Mouse (Mus musculus) midbrain, embryonic 12.5 days (tissue): Measurements from ENCODE around the gene Kcnj2. TPM values are rescaled to one million over a fixed set of nuclear protein-coding genes. Genes with fewer than 3 reads are reported as not detected.

Experiments used
- ATAC-seq: fragments of 200-750 bp; cut with Nextera tagmentation; 2 replicates; pipeline ENCODE4 v1.8.0; 2017; ENCODE audit warnings: low read depth, moderate TSS enrichment, moderate library complexity; ENCODE audit not compliant: low FRiP score
- H3K27ac ChIP-seq: fragments of 300-500 bp; sonication (generic); replicated peaks from 2 replicates; pipeline ENCODE4 v1.5.1; 2016; ENCODE audit warnings: mild to moderate bottlenecking
- H3K27me3 ChIP-seq: fragments of 300-500 bp; sonication (generic); 2 replicates; pipeline ENCODE4 v1.6.1; 2016; ENCODE audit warnings: mild to moderate bottlenecking
- H3K36me3 ChIP-seq: fragments of 300-500 bp; sonication (generic); 2 replicates; pipeline ENCODE4 v1.6.1; 2016
- H3K4me1 ChIP-seq: fragments of 300-500 bp; sonication (generic); 2 replicates; pipeline ENCODE4 v1.6.1; 2016
- H3K4me2 ChIP-seq: fragments of 300-500 bp; sonication (generic); replicated peaks from 2 replicates; pipeline ENCODE4 v1.6.1; 2016; ENCODE audit warnings: mild to moderate bottlenecking, moderate library complexity
- H3K4me3 ChIP-seq: fragments of 300-500 bp; sonication (generic); 2 replicates; pipeline ENCODE4 v1.5.1; 2016; ENCODE audit warnings: mild to moderate bottlenecking
- H3K9ac ChIP-seq: fragments of 300-500 bp; sonication (generic); replicated peaks from 2 replicates; pipeline ENCODE4 v1.6.1; 2016; ENCODE audit warnings: mild to moderate bottlenecking, moderate library complexity
- H3K9me3 ChIP-seq: fragments of 300-500 bp; sonication (generic); 2 replicates; pipeline ENCODE4 v1.6.1; 2016; ENCODE audit warnings: mild to moderate bottlenecking
- WGBS: fragments of 180-500 bp; shearing (Covaris S2); methylation state at CpG from one replicate; pipeline ENCODE4 v1.1.7; 2016; 5-methylcytosine and 5-hydroxymethylcytosine counted together
- polyA plus RNA-seq: library from polyadenylated mRNA; unstranded; fragments of >200 nt; fragmentation: Nextera tagmentation; extraction: Ambion mirVana; gene quantifications from 2 replicates; pipeline ENCODE4 v1.2.1, GENCODE M21; 2016

Gene Kcnj2
- polyA plus RNA-seq, 1 experiment from 2014 or later: 1.1 TPM

- Histone ChIP-seq H3K36me3 (no peaks in the 10 kb centered on the region), H3K9ac (no peak overlapping the region), H3K4me3 (no peak overlapping the region), H3K9me3 (no peaks in the 10 kb centered on the region), H3K4me2 (no peak overlapping the region), H3K27ac (no peak overlapping the region), H3K4me1 (no peaks in the 10 kb centered on the region), H3K27me3 (no peaks in the 10 kb centered on the region)
- 95% methylated on average over 2 of the region's 2 CpGs for WGBS
- no peak for ATAC-seq
These were observed 34.2 kb downstream of the Kcnj2 start for GRCm38 (mm10) chr11:111100131-111100530.

DNA sequence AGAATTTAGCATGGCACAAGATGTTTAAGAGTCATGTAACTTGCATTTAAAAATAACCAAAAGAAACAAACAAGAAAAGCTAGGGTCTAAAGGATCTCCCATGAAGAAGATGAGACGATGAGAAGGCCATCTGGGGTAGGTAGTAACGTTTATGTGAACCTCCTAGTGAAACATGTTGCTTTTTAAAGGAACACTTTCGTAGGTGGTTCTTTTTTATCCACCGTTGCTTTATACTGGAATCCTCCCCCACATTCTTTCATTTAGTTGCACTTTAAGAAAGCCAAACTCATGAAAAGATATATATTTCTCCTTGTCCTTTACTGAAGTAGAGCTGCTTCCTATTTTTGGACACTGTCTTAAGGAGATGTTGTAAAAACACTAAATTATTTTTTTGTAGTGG is 34.7 kb downstream of the Kcnj2 start:
- Histone ChIP-seq H3K27me3 (no peaks in the 10 kb centered on the region), H3K4me2 (no peak overlapping the region), H3K4me3 (no peak overlapping the region), H3K9ac (no peak overlapping the region), H3K36me3 (no peaks in the 10 kb centered on the region), H3K27ac (no peak overlapping the region), H3K9me3 (no peaks in the 10 kb centered on the region), H3K4me1 (no peaks in the 10 kb centered on the region)
- ATAC-seq: no peak
- 94% methylated on average over 4 of the region's 4 CpGs for WGBS

- no peak for ATAC-seq
These were observed 35.7 kb downstream of the Kcnj2 start for GRCm38 (mm10) chr11:111101620-111102176.

DNA sequence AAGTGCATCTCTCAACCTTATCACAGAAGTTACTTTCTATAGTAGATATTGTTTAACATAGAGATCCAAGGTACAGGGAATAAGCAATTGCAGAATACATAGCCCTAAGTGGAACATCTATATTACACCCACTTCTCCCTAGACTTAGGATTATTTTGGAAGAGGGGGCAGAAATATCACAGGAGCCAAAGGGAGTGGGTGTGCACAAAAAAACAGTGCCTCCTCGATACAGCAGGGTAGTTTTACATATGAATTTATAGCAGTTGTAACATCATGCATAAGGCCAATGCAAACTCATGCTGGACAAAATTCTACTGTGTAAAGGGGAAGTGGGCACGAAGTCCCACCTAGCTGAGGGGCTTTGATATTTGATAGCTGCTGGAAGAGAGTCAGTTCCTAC is 38.5 kb downstream of the Kcnj2 start:
- H3K4me2 ChIP-seq: no peak overlapping the region
- H3K27ac ChIP-seq: no peak overlapping the region
- no peak overlapping the region for H3K9ac ChIP-seq
- 78% methylated on average over 2 of the region's 2 CpGs for WGBS
- H3K4me1 ChIP-seq: no peaks in the 10 kb centered on the region
- H3K9me3 ChIP-seq: no peaks in the 10 kb centered on the region
- no peaks in the 10 kb centered on the region for H3K36me3 ChIP-seq
- H3K27me3 ChIP-seq: no peaks in the 10 kb centered on the region
- ATAC-seq: no peak
- H3K4me3 ChIP-seq: no peak overlapping the region

More at GRCm38 (mm10) chr11:111101620-111102176, 35.7 kb downstream of the Kcnj2 start:
- Histone ChIP-seq H3K9me3 (no peaks in the 10 kb centered on the region), H3K27me3 (no peaks in the 10 kb centered on the region), H3K4me3 (no peak overlapping the region), H3K4me1 (no peaks in the 10 kb centered on the region), H3K27ac (no peak overlapping the region), H3K9ac (no peak overlapping the region), H3K4me2 (no peak overlapping the region), H3K36me3 (no peaks in the 10 kb centered on the region)
- WGBS: 86% methylated on average over 9 of the region's 9 CpGs

DNA sequence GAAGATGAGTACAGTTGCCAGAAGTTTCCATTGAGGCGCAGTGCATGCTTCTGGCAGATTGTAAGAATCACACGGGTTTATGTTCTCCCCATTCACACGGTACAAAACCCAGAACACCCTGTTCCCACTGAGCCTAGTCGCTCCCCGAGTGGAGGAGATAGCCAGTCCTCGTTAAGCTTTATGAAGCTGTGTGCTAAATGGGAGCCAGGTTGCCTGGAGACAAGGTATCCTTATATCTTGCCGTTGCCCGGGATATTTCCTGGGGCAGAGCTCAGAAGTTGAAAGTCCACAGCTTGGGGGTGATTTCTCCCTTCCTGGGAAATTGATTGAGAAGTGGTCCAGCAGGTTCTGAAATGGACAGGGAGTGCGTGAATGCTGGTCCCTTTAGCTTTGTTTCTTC is 42.2 kb downstream of the Kcnj2 start:
- no peak for ATAC-seq
- H3K9ac ChIP-seq: no peak overlapping the region
- no peaks in the 10 kb centered on the region for H3K9me3 ChIP-seq
- H3K4me3 ChIP-seq: no peak overlapping the region
- 74% methylated on average over 9 of the region's 9 CpGs for WGBS
- H3K27me3 ChIP-seq: no peaks in the 10 kb centered on the region
- H3K36me3 ChIP-seq: no peaks in the 10 kb centered on the region
- no peak overlapping the region for H3K4me2 ChIP-seq
- no peaks in the 10 kb centered on the region for H3K4me1 ChIP-seq
- H3K27ac ChIP-seq: no peak overlapping the region

GRCm38 (mm10) chr11:111121514-111121913 is 55.5 kb downstream of the Kcnj2 start:
- WGBS: 67% methylated on average over 9 of the region's 9 CpGs

DNA sequence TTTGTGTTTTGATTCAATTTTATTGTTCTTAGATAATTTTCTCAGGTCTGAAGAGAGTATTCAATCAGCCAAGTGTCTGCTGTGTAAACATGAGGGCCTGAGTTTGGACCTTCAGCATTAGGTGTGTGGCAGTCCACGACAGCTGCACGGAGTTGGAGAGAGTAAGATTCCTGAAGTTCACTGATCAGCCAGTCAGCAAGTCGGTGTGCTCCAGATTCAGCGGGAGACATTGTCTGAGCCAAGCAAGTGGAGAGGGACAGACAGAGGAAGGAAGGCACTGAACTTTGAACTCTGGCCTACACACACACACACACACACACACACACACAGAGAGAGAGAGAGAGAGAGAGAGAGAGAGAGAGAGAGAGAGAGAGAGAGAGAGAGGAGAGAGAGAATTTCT is 57.4 kb downstream of the Kcnj2 start:
- WGBS: 60% methylated on average over 4 of the region's 4 CpGs
- Histone ChIP-seq H3K4me1 (no peaks in the 10 kb centered on the region), H3K27me3 (no peaks in the 10 kb centered on the region), H3K9me3 (no peaks in the 10 kb centered on the region), H3K36me3 (no peaks in the 10 kb centered on the region), H3K27ac (no peak overlapping the region), H3K4me3 (no peak overlapping the region), H3K4me2 (no peak overlapping the region), H3K9ac (no peak overlapping the region)
- ATAC-seq: no peak

More at GRCm38 (mm10) chr11:111121514-111121913, 55.5 kb downstream of the Kcnj2 start:
- Histone ChIP-seq H3K4me2 (no peak overlapping the region), H3K4me3 (no peak overlapping the region), H3K9ac (no peak overlapping the region), H3K27me3 (no peaks in the 10 kb centered on the region), H3K9me3 (no peaks in the 10 kb centered on the region), H3K27ac (no peak overlapping the region), H3K4me1 (no peaks in the 10 kb centered on the region), H3K36me3 (no peaks in the 10 kb centered on the region)
- ATAC-seq: no peak

DNA sequence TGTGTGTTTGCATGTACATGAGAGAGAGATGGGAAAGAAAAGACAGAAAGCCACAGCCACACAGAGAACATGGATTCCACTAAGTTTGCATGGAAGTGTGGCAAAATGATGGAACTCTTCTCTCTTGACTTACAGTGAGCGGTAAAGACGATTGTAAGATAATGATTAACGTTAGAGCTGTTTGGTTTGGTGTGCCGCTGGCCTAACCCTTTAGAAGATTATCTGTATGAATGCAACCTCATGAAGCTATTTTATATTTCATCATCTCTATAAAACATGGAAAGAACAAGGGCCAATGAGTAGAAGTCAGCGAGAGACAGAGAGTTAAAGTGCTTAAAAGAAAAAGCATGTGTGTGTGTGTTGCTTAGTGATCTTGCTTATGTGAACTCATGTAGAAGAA is 60.0 kb downstream of the Kcnj2 start:
- Histone ChIP-seq H3K27ac (no peak overlapping the region), H3K27me3 (no peaks in the 10 kb centered on the region), H3K4me1 (no peaks in the 10 kb centered on the region), H3K9ac (no peak overlapping the region), H3K4me3 (no peak overlapping the region), H3K9me3 (no peaks in the 10 kb centered on the region), H3K4me2 (no peak overlapping the region), H3K36me3 (no peaks in the 10 kb centered on the region)
- ATAC-seq: no peak
- WGBS: 93% methylated on average over 5 of the region's 5 CpGs

Other genes with a start within 250 kb of the Kcnj2 start
- 0.20 and 0.24 TPM in 2 replicates for gene Kcnj16, start 98.1 kb upstream of the Kcnj2 start, polyA plus RNA-seq